Mouse (Mus musculus) urinary bladder, postnatal 4 days (tissue): ENCODE data around the gene Trim65.

Source experiments
- DNase-seq, 2 experiments: peaks; one replicate each; pipeline ENCODE4 v3.0.0; 2021 to 2022; ENCODE audit warnings: low spot score in 2 of 2

The Trim65 gene

DNA sequence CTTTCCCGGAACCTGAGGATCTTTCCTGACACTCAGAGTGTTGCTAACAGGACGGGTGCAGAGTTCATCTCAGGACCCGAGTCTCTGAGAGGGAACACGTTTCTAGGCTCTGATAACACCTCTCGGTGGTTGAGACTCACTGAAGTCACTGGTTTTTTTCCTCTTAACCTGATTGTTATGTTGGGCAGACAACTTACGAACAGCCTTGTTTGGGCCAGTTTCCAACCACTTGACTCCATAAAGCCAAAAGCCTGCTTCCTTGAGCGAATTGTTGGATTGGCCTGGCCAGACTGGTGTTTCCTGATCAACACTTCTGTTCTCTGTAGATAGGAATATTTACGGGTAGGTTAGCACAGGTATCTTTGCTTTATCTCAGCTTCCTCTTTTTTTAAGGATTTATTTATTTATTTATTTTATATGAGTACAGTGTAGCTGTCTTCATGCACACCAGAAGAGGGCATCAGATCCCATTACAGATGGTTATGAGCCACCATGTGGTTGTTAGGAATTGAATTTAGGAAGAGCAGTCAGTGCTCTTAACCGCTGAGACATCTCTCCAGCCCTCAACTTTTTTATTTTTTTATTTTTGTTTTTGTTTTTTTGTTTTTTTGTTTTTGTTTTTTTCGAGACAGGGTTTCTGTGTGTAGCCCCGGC is 42.1 kb downstream of the Trim65 start:
- DNase-seq, result no peak

- no peak for DNase-seq
Observed at GRCm38 (mm10) chr11:116088188-116088587, 42.7 kb downstream of the Trim65 start.

GRCm38 (mm10) chr11:116087194-116088130 is 43.5 kb downstream of the Trim65 start:
- peak; percentile 81 to 89 for DNase-seq

DNA sequence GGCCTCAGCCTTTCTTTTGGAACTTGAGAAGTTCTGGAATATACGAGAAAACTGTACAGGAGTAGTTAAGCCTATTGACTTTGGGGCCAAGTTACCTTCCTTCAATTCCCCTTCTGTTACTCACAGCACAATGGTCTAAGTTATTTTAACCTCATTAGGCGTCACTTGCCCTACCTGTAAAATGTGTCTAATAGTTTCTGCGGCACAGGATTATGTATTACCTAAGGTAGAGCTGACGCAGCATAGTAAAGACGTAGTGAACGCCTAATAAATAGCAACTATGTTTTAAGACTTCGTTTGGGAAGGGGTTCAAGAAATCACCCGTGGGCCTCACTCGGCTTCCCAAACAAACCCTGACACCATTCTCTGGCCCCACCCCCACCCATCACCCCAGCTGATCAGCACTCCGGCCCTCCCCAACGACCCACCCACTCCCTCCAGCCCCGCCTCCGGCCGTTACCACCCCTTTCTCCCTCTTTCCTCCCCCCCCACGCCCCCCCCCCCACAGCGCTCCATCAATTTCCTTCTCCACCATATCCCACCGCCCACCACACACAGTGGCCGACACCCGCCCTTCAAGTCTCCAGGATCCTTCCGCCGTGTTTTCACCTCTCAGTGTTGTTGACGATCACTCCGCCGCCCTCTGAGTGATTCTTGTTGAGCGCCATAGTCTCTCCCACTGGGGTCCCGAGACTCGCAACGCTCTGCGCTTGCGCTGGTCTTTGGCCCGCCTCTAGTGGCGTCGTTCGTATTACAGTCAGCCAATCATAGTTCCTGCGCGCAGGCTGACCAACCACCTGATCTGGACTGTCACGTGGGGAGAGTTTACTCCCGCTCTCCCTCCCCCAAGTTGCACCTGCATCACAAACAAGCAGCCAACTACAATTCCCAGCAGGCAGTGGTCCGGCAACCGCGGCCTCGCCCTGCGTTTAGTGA is 44.4 kb downstream of the Trim65 start, which contains the start of gene Wbp2:
TSS of gene Wbp2 (minus strand) at position 738 of the 936 bp plus-strand sequence.
- peak; percentile 97 for DNase-seq

DNA sequence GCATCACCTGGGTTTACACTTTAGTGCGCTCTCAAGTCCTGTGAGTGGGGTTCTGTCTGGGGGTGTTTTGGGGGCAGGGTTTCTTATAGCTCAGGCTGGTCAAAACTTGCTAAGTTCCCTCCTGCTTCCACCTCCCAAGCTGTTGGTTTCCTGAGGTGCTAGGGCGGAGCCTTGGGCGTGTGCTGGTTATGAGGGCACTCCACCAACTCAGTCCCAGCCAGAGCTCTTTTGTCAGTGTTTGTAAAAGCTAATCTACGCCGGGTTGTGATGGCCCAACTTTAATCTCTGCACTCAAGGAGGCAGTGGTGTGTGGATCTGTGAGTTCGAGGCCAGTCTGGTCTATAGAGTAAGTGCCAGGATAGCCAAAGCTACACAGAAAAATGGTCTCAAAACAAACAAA is 46.8 kb downstream of the Trim65 start:
- DNase-seq, result no peak

DNA sequence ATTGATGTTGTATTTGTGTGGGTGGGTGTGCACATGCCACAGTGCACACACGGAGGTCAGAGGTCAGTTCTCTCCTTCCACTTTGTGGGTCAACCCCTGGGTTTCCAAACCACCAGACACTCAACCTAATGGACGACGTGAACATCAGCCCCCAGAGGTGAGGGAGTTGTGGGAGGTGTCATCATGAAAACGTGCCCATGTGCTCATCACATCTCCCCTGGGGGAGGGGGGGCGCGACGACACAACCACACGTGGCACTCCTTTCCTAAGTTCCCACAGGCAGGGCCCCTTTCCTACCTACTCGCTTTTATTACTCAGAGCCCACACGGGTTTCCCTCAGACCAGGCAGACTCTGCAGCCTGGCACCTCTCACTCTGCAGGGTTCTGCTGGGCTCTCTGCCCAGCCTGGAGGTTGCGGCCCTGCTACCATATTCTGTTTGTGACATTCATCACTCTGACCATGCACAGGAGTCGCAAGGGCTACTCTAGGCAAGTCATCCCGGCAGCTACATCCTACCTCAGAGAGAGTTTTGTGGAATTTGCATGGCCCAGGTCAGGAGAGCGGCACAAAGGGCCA is 47.7 kb downstream of the Trim65 start:
- no peak for DNase-seq

- DNase-seq, result peak in 1 of 2 experiments; percentile 77
Observed at GRCm38 (mm10) chr11:116081081-116081480, 49.8 kb downstream of the Trim65 start.

- DNase-seq, result no peak
Observed at GRCm38 (mm10) chr11:116079511-116079910, 51.4 kb downstream of the Trim65 start.

GRCm38 (mm10) chr11:116078676-116079320 is 52.1 kb downstream of the Trim65 start:
- no peak for DNase-seq

GRCm38 (mm10) chr11:116078221-116078620 is 52.7 kb downstream of the Trim65 start:
- no peak for DNase-seq

DNA sequence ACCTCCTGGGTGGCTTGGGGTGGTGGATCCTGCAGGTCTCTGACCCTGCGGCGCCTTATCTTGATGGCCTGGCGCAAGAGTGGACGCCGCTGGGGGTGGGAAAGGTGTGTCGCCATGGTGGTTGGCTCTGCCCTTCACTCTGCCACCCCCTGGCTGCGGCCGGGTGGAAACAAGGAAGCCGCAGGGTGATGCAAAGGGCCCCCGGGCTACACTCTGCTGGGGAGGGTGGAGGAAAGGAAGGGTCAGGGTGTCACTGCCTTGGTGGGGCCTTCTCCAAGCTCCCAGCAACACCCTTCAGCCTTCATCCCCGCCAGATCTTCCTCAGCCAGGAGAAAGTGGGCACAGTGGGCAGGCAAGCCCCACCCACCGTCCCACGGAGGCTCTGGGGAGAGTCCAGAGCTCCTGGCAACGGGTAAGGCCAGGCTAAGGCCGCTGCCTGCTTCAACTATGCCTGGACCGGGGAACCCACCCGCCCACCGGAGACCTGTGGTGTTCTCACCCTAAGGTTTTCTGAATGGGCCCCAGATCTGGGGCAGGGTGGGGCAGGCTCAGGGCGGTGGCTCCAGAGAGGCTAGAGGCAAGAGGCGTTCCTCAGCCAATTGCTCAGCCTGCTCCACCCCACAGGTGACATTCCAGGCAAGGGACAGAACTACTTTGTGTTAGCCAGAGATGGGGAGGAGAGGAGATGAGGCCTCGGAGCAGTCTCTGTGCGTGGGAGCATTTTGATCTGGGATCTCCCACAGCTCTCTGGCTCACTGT is 53.3 kb downstream of the Trim65 start, which contains the start of gene Unc13d:
TSS of gene Unc13d (minus strand) at position 516 of the 759 bp plus-strand sequence.
- DNase-seq, result no peak

- no peak for DNase-seq
Observed at GRCm38 (mm10) chr11:116076836-116077235, 54.1 kb downstream of the Trim65 start.

DNA sequence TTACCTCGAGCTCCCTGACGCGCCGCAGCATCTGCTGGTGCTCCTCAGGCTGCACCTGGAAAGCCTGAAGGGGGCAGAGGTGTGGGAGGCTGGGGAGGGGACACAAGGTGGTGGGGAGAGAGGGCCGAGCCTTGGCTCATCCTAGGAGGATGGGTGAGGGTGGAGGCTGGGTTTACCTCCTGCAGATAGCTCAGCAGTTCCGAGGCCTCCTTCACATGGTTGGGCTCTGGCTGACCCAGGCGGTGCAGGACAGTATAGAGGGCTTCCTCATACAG is 54.7 kb downstream of the Trim65 start:
- DNase-seq, result no peak

GRCm38 (mm10) chr11:116075539-116076265 is 55.2 kb downstream of the Trim65 start:
- DNase-seq, result no peak

GRCm38 (mm10) chr11:116074436-116074991 is 56.4 kb downstream of the Trim65 start:
- no peak for DNase-seq

DNA sequence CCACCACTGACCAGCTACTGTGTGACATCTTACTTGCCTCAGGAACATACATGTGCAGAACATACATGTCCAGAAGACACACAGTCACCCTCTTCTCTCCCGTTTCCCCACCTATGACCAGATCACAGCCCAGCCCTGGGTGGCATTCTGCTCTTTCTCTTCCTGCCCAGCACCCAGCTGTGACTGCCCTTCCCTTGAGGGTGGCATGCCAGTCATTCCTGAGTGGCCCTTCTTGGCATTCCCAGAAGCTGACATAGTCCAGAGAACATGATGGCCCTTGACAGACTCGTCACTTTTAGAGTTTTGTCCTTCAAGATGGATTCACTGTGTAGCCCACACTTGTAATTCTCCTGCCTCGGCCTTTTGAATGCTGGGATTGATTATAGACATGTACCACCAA is 58.3 kb downstream of the Trim65 start:
- no peak for DNase-seq
